Mouse (Mus musculus): ENCODE results near the gene Cxcl9. TPM values are rescaled to one million over a fixed set of nuclear protein-coding genes. Genes with fewer than 3 reads are reported as not detected.

Cxcl9 gene
- 1.8 and 3.0 TPM in 2 replicates for polyA plus RNA-seq (2012; rRNA removed)

DNA sequence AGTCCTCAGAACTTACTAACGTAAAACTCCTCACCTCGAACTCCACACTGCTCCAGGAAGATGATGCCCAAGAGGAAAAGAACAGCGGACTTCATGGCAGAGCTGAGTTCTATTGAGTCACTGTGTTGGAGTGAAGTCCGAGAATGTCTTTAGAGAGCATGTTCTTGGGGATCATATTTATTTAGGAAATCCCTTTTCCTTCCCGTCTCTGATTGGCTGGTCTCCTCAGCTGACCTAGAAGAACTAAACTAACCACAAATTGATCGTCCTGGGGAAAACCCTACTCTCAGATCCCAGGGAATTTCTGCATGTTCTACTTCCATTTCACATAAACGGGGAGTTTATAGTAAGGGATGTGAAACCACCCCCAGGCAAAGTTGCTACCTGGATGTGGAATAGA lies at the start of gene Cxcl9:
Gene Cxcl9, minus strand, starts transcription at position 151 of the 400 bp plus-strand sequence.
- WGBS: 74% methylated on average over 7 of the region's 7 CpGs
- Histone ChIP-seq H3K4me3 (replicated peaks; ENCODE audit: extremely low read depth, low read depth, low read length) (no peak within 1 kb of the TSS), H3K4me1 (ENCODE audit: control insufficient read depth, insufficient read depth, low read length) (peaks cover 4% of the 10 kb centered on the region; the same call in 1 of the 2 replicates)
- no peak for DNase-seq
- TF ChIP-seq CTCF (IDR thresholded peaks at IDR 0.05; ENCODE audit: insufficient read depth, low read length) (no peak), POLR2A (IDR thresholded peaks at IDR 0.05; ENCODE audit: borderline replicate concordance, extremely low read depth, low read depth, low read length) (no peak)

DNA sequence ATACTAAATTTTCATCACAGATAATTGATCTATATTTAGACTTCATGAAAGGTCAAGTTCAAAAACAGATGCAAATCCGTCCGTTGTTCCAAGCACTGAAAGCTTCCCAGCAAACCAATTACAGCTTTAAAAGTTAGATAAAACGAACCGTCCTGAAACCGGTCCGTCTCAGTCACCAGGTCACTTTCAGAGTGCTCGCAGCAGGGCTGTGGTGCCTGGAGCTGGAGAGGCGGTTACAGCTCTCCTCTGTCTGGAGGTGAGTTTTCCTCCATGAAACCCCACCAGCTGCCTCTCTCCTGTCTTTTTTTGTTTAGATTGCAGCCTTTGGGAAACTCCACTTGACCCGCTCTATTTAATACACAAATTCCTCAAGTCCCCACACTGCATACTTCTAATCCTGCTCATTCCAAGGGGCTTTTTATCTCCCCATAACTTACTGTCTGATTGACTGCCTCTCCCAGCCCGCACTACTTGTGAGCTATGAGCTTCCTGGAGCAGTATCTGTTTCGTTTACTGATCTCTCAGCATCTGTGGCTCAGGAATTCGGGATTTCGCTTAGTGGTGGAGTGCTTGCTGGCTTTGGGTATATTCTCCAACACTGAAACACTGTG lies 49.0 kb upstream of the Cxcl9 start:
- no peak for DNase-seq
- H3K4me1 ChIP-seq (ENCODE audit: control insufficient read depth, insufficient read depth, low read length): 0 out of 2 replicates have a peak, but pooled peaks cover 2% of the 10 kb centered on the region
- TF ChIP-seq CTCF (IDR thresholded peaks at IDR 0.05; ENCODE audit: insufficient read depth, low read length) (no peak), POLR2A (IDR thresholded peaks at IDR 0.05; ENCODE audit: borderline replicate concordance, extremely low read depth, low read depth, low read length) (no peak)
- H3K4me3 ChIP-seq (replicated peaks; ENCODE audit: extremely low read depth, low read depth, low read length): no peak overlapping the region
- 42% methylated on average over 13 of the region's 13 CpGs for WGBS

DNA sequence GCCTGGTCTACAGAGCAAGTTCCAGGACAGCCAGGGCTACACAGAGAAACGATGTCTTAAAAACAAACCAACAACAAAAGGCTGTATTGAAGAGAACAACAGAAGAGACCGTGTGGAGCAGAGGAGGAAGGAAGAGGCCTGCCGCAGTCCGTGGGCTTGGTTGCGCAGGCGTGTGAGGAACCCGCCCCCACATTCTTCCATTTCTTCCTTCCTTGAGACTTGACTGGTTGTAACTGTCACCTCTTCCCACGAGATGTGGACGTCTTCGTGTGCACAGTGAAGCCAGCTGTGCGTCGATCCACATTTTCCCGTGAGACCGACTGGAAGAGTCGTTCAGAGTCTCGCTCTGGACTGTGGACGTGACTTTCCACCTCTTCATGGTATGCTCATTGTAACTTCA lies 47.5 kb upstream of the Cxcl9 start:
- Histone ChIP-seq H3K4me3 (replicated peaks; ENCODE audit: extremely low read depth, low read depth, low read length) (peak overlapping the region; percentile 27), H3K4me1 (ENCODE audit: control insufficient read depth, insufficient read depth, low read length) (0 out of 2 replicates have a peak, but pooled peaks cover 2% of the 10 kb centered on the region)
- 61% methylated on average over 17 of the region's 17 CpGs for whole genome bisulfite sequencing
- TF ChIP-seq POLR2A (IDR thresholded peaks at IDR 0.05; ENCODE audit: borderline replicate concordance, extremely low read depth, low read depth, low read length) (peak; percentile 16; the same call in 1 of the 2 replicates), CTCF (IDR thresholded peaks at IDR 0.05; ENCODE audit: insufficient read depth, low read length) (no peak)
- no peak for DNase-seq

DNA sequence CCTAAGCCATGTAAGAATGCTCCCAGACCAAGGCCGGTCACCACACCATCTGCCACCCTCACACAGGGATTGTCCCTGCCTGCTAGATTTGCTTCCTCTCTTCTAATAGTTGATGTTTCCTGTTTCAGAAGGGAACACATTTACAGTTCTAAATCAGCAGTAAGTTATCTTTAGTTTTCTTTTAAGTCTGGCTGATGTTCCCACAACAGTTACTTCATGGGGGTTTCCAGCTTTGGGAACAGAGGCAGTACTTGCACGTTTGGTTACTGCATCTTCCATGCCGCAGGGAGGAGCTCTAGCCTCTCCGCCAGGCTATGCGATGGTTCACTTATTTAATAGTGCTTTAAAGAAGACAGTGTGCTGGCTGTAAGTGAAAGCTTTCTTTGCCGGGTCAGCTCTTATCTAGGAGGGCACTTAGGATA lies 46.9 kb upstream of the Cxcl9 start:
- H3K4me3 ChIP-seq (replicated peaks; ENCODE audit: extremely low read depth, low read depth, low read length): no peak overlapping the region
- DNase-seq: no peak
- WGBS: 22% methylated on average over 6 of the region's 6 CpGs
- peak; percentile 28 for TF ChIP-seq CTCF (IDR thresholded peaks at IDR 0.05; ENCODE audit: insufficient read depth, low read length)
- TF ChIP-seq POLR2A (IDR thresholded peaks at IDR 0.05; ENCODE audit: borderline replicate concordance, extremely low read depth, low read depth, low read length): no peak
- H3K4me1 ChIP-seq (ENCODE audit: control insufficient read depth, insufficient read depth, low read length): 0 out of 2 replicates have a peak, but pooled peaks cover 2% of the 10 kb centered on the region

DNA sequence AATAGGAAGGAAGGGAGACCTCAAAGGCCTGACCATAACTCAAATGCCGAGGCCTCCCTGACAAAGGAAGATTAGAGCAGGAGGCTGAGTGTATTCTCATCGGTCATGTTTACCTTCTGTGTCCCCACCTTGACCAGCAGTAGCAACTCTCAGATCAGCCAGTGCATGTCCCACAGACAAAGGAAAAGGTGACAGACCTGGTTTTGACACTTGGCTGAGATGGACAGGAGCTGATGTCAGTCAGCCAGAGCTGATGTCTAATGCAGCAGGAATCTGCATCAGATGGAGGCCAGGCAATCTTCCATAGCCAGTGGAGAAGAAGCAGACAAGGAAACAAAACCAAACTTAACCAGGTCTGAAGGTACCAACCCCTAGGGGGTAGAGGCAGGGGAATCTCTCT lies 44.7 kb upstream of the Cxcl9 start:
- WGBS: 31% methylated on average over 2 of the region's 2 CpGs
- DNase-seq: no peak
- TF ChIP-seq POLR2A (IDR thresholded peaks at IDR 0.05; ENCODE audit: borderline replicate concordance, extremely low read depth, low read depth, low read length) (no peak), CTCF (IDR thresholded peaks at IDR 0.05; ENCODE audit: insufficient read depth, low read length) (no peak)
- Histone ChIP-seq H3K4me1 (ENCODE audit: control insufficient read depth, insufficient read depth, low read length) (0 out of 2 replicates have a peak, but pooled peaks cover 2% of the 10 kb centered on the region), H3K4me3 (replicated peaks; ENCODE audit: extremely low read depth, low read depth, low read length) (no peak overlapping the region)

DNA sequence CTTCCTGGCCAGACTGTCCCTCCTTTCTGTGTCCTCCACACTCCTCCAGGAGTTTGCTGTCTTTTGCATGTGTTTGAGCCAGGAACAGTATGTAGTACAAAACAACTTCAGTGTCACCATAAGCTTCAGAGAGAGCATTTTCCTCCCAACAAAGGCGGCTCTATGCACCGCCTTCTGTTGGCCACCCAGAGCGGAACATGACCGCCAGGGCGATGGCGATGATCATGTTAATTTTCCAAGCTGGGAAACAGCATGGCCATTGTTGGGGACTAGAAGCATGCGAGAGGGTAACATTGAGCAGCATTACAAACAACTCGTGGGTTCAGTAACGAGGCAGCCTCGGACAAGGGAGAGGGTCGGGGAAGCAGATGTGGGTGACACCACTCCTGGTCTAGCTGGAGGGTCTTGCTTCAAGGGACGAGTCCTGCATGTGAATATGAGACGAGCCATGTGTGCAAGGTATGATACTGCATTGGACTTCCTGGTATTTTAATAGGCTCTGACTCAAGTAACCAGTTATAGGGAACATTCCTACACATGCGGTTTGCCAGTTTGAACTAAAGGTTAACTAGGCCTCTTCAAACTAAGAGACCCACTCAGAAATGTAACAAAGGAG lies 43.6 kb upstream of the Cxcl9 start:
- Histone ChIP-seq H3K4me3 (replicated peaks; ENCODE audit: extremely low read depth, low read depth, low read length) (no peak overlapping the region), H3K4me1 (ENCODE audit: control insufficient read depth, insufficient read depth, low read length) (0 out of 2 replicates have a peak, but pooled peaks cover 2% of the 10 kb centered on the region)
- TF ChIP-seq POLR2A (IDR thresholded peaks at IDR 0.05; ENCODE audit: borderline replicate concordance, extremely low read depth, low read depth, low read length): no peak
- TF ChIP-seq CTCF (IDR thresholded peaks at IDR 0.05; ENCODE audit: insufficient read depth, low read length): no peak
- DNase-seq: no peak
- WGBS: 88% methylated on average over 14 of the region's 14 CpGs

DNA sequence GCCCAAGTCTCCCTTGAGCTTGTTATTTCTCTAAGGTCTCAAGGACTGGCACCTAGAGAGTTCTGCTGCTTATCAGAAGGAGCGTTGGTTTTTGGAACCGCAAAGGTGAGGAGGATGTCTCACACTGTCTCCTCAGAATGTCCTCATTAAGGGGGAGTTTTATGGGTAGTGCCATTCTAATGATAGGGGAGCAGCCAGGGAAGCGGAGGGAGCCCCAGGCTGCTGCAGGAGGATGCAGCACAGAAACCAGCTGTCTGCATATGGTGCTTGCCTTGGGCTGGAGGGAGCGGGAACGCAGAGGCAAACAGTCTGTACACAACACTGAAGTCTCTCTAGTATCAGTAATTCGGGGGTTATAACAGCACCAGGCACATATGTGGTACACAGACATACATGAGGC lies 43.0 kb upstream of the Cxcl9 start:
- WGBS: 83% methylated on average over 6 of the region's 6 CpGs
- Histone ChIP-seq H3K4me3 (replicated peaks; ENCODE audit: extremely low read depth, low read depth, low read length) (no peak overlapping the region), H3K4me1 (ENCODE audit: control insufficient read depth, insufficient read depth, low read length) (0 out of 2 replicates have a peak, but pooled peaks cover 2% of the 10 kb centered on the region)
- no peak for TF ChIP-seq CTCF (IDR thresholded peaks at IDR 0.05; ENCODE audit: insufficient read depth, low read length)
- no peak for TF ChIP-seq POLR2A (IDR thresholded peaks at IDR 0.05; ENCODE audit: borderline replicate concordance, extremely low read depth, low read depth, low read length)
- DNase-seq: no peak

DNA sequence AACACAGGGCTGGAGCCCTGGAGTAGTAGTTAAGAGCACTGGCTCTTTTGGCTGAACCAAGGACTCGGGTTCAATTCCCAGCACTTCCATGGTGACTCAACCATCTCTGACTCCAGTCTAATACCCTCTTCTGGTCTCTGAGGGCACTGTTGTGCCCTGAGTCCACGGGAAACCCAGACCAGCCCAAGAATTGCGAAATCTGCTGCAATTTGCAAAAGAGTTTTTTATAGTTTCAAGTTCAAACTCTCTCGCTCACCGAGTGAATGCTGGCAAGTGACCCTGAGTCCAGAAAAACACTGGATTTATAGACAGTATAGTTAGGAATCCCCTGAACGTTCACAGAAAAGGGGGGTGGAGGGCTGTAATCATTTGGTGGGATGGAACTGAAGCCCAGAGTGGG lies 42.5 kb upstream of the Cxcl9 start:
- TF ChIP-seq POLR2A (IDR thresholded peaks at IDR 0.05; ENCODE audit: borderline replicate concordance, extremely low read depth, low read depth, low read length) (no peak), CTCF (IDR thresholded peaks at IDR 0.05; ENCODE audit: insufficient read depth, low read length) (no peak)
- H3K4me3 ChIP-seq (replicated peaks; ENCODE audit: extremely low read depth, low read depth, low read length): no peak overlapping the region
- 0 out of 2 replicates have a peak, but pooled peaks cover under 1% of the 10 kb centered on the region for H3K4me1 ChIP-seq (ENCODE audit: control insufficient read depth, insufficient read depth, low read length)
- no peak for DNase-seq
- 67% methylated on average over 6 of the region's 6 CpGs for WGBS

DNA sequence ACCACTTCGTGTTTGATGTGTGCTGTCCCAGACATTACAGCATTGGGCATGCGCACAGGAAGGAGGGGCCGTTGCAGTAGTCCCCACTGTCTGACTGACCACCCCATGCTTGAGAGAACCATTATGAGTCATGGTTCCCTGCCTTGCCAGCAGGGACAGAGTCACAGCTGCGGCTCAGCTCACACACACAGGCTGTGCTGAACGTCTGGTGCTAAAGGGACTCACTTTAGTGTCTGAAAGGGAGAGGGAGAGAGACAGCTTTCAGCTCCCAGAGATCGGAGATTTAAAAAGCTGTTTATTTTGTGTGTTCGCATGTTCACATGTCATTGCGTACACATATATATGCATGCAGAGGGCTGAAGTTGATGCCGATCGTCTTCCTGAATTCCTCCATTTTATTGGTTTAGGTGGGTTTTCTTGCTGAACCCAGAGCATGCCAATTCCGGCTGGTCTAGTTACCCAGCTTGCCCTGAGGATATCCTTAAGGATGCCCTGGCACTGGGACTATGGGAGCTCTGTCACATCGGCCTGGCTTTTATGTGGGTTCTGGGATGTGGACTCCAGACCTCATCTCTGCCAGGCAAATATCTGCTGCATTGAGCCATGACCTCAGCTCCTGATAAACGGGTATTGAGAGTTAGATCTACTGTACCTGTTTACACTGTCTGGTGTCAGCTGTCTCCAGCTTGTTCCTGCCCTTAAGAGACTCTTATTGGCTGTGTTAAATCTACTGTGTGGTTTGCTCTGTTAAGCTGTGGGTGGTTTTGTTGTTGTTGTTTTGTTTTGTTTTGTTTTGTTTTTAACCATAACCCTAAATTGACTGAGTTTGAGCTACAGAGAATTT lies 41.5 kb upstream of the Cxcl9 start:
- no peaks in the 10 kb centered on the region for H3K4me1 ChIP-seq (ENCODE audit: control insufficient read depth, insufficient read depth, low read length)
- TF ChIP-seq POLR2A (IDR thresholded peaks at IDR 0.05; ENCODE audit: borderline replicate concordance, extremely low read depth, low read depth, low read length) (no peak), CTCF (IDR thresholded peaks at IDR 0.05; ENCODE audit: insufficient read depth, low read length) (no peak)
- no peak overlapping the region for H3K4me3 ChIP-seq (replicated peaks; ENCODE audit: extremely low read depth, low read depth, low read length)
- DNase-seq: no peak
- 56% methylated on average over 13 of the region's 13 CpGs for WGBS
